Mouse (Mus musculus) C2C12 (cell line): ENCODE data around the gene Prcp. TPM values are rescaled to one million over a fixed set of nuclear protein-coding genes. Genes with fewer than 3 reads are reported as not detected.

Source experiments
- H3K27me3 ChIP-seq: one replicate; pipeline ENCODE4 v1.6.1; 2011; ENCODE audit not compliant: control insufficient read depth, insufficient read depth, insufficient read length
- H3K36me3 ChIP-seq: one replicate; pipeline ENCODE4 v1.6.1; 2011; ENCODE audit not compliant: control insufficient read depth, insufficient read depth
- H3K4me3 ChIP-seq: one replicate; pipeline ENCODE4 v1.5.1; 2011; ENCODE audit warnings: mild to moderate bottlenecking, control low read depth; ENCODE audit not compliant: poor library complexity, insufficient read depth, severe bottlenecking
- H3K79me2 ChIP-seq: one replicate; pipeline ENCODE4 v1.6.1; 2011; ENCODE audit not compliant: control insufficient read depth, insufficient read depth
- H3K79me3 ChIP-seq: one replicate; pipeline ENCODE4 v1.6.1; 2011; ENCODE audit warnings: low read depth, control low read depth
- H3ac ChIP-seq: one replicate; pipeline ENCODE3; 2011; ENCODE audit warnings: low read depth; ENCODE audit not compliant: control insufficient read depth, insufficient read length
- CEBPB ChIP-seq: IDR thresholded peaks from one replicate; pipeline ENCODE4 v1.6.1; 2011; ENCODE audit warnings: low read depth, mild to moderate bottlenecking, control low read depth, moderate library complexity
- CTCF ChIP-seq: IDR thresholded peaks from one replicate; pipeline ENCODE4 v1.5.1; 2011; ENCODE audit not compliant: control insufficient read depth, insufficient read depth, insufficient read length
- FOSL1 ChIP-seq: IDR thresholded peaks from one replicate; pipeline ENCODE4 v1.8.0; 2011; ENCODE audit warnings: mild to moderate bottlenecking, low read length; ENCODE audit not compliant: poor library complexity, insufficient read depth, severe bottlenecking
- MAX ChIP-seq: IDR thresholded peaks from one replicate; pipeline ENCODE4 v1.6.1; 2011; ENCODE audit warnings: mild to moderate bottlenecking, control low read depth
- MYOD1 ChIP-seq: IDR thresholded peaks from one replicate; pipeline ENCODE4 v1.6.1; 2011; ENCODE audit warnings: low read depth; ENCODE audit not compliant: control insufficient read depth, insufficient read length
- MYOG ChIP-seq: IDR thresholded peaks from one replicate; pipeline ENCODE4 v1.6.1; 2011; ENCODE audit not compliant: control insufficient read depth, insufficient read length; ENCODE audit errors: extremely low read depth
- USF1 ChIP-seq: IDR thresholded peaks from one replicate; pipeline ENCODE4 v1.6.1; 2011; ENCODE audit warnings: low read depth, mild to moderate bottlenecking, control low read depth, moderate library complexity
- polyA plus RNA-seq: library from polyadenylated mRNA; unstranded; fragments of >200 nt; fragmentation: generic; extraction: Trizol; gene quantifications from one replicate; pipeline ENCODE4 v1.2.1, GENCODE M21; 2012; ENCODE audit warnings: missing spikeins

The Prcp gene
- polyA plus RNA-seq, 1 experiment = 17.7 TPM

- TF ChIP-seq CEBPB (no peak), FOSL1 (no peak), CTCF (no peak), MYOG (no peak), MAX (no peak), USF1 (no peak), MYOD1 (no peak)
- no peaks in the 10 kb centered on the region for H3K27me3 ChIP-seq
- peaks cover 4% of the 10 kb centered on the region for H3K79me3 ChIP-seq
- H3K79me2 ChIP-seq = peaks cover 39% of the 10 kb centered on the region
- H3K4me3 ChIP-seq = no peak overlapping the region
- no peak overlapping the region for H3ac ChIP-seq
- H3K36me3 ChIP-seq = peaks cover 17% of the 10 kb centered on the region
Observed at GRCm38 (mm10) chr7:92871596-92871995, 2.7 kb upstream of the Prcp start.

DNA sequence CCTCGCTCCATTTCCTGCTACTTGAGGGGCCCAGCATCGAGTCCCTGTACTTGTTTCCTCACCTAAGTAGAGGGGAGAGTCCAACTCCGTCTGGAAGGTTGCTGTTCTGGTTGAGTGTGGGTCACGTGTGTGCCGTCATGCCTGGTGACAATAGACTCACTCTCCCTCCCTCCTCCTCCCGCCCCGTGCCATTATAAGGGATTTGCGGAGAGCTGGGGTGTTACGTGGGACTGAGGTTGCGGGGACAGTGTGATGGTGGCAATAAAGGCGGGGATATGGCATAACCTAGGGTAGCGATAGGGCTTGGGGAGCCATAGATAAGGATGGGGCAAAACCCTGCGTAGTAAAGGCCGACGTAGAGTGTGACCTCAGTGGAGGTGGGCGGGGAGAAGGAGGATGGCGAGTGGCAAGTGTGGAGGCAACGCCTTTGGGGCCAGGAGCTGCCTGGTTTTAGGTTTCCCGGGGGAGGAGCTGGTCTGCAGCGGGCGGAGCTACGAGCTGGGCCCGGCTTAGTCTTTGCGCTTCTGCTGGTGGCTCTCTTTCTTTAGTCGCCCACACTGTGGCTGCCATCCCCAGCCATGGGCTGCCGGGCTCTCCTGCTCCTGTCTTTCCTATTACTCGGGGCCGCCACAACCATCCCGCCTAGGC is 615 bp downstream of the Prcp start:
- H3K79me3 ChIP-seq = peaks cover 7% of the 10 kb centered on the region
- H3K27me3 ChIP-seq = no peaks in the 10 kb centered on the region
- TF ChIP-seq USF1 = peak; percentile 87
- TF ChIP-seq MAX = no peak
- no peaks in the 10 kb centered on the region for H3K36me3 ChIP-seq
- H3K4me3 ChIP-seq = peak overlapping the region; percentile 56
- peak overlapping the region; percentile 88 for H3ac ChIP-seq
- peaks cover 68% of the 10 kb centered on the region for H3K79me2 ChIP-seq

DNA sequence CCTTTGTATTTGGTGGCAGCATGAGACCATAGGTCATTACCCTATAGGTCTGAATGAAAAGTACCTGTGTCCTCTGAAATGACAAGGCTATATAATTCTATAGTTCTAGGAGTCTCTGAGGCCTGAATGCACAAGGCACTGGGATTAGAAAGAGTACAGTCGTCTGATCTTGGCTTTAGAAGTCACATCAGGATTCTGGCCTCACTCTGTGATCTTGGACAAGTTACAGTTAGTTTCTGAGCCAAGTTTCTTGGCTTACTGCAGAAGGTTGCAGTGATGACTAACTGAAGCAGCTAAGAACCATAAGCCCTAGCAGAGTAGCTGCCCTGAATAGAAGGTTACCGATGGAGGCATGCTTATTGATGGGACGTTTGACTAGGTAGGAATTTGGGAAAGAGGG is 1.8 kb downstream of the Prcp start:
- H3ac ChIP-seq = no peak overlapping the region
- no peaks in the 10 kb centered on the region for H3K36me3 ChIP-seq
- H3K79me3 ChIP-seq = peaks cover 7% of the 10 kb centered on the region
- TF ChIP-seq USF1 (no peak), MYOD1 (no peak), MAX (no peak), CTCF (no peak), FOSL1 (no peak), MYOG (no peak), CEBPB (no peak)
- H3K4me3 ChIP-seq = no peak overlapping the region
- H3K79me2 ChIP-seq = peaks cover 66% of the 10 kb centered on the region
- H3K27me3 ChIP-seq = no peaks in the 10 kb centered on the region

- TF ChIP-seq MYOG (no peak), MYOD1 (no peak), CTCF (no peak), CEBPB (no peak), MAX (no peak), USF1 (no peak), FOSL1 (no peak)
Observed at GRCm38 (mm10) chr7:92876538-92876937, 2.3 kb downstream of the Prcp start.

DNA sequence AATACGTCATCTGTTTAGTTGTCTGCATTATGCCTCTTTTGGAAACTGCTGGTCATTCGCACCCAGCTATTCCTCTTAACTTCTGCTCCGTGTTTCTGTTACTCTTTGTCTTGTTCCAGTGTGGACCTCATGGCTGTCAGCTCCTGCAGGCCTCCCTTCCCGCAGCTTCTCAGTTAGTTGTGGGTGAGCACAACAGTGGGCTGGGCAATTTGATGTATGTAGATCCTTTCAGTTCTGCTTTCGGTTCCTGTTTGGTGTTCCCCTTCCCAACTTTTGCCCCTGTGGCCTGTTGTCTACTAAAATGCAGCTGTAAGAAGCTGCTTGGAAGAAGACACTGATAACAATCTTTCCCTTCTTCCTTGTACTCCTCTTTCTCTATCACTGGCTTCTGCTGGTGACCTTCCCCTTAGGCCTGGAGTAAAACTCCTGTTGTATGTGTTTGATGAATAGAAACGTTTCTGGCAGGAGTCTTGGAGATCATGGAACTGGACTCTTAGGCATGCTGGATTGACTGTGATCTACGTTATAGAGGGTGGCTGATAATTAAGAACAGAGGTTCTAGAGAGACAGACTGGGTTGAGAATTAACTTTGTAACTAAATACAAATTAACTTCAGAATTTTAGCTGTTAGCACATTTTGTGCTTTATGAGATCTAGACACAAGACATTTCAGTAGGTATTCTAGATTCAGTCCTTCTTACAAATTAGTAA is 4.5 kb downstream of the Prcp start:
- no peak for TF ChIP-seq MAX
- Histone ChIP-seq H3K27me3 (no peaks in the 10 kb centered on the region), H3K79me2 (peaks cover 40% of the 10 kb centered on the region), H3K4me3 (no peak overlapping the region), H3K36me3 (no peaks in the 10 kb centered on the region), H3K79me3 (peaks cover 6% of the 10 kb centered on the region), H3ac (no peak overlapping the region)

More at GRCm38 (mm10) chr7:92876538-92876937, 2.3 kb downstream of the Prcp start:
- Histone ChIP-seq H3K79me2 (peaks cover 62% of the 10 kb centered on the region), H3K4me3 (peak overlapping the region; percentile 7), H3ac (no peak overlapping the region), H3K36me3 (no peaks in the 10 kb centered on the region), H3K27me3 (no peaks in the 10 kb centered on the region), H3K79me3 (peaks cover 7% of the 10 kb centered on the region)
